ENCODE assay signal across 8 mouse cellular contexts in the genomic region with DNA sequence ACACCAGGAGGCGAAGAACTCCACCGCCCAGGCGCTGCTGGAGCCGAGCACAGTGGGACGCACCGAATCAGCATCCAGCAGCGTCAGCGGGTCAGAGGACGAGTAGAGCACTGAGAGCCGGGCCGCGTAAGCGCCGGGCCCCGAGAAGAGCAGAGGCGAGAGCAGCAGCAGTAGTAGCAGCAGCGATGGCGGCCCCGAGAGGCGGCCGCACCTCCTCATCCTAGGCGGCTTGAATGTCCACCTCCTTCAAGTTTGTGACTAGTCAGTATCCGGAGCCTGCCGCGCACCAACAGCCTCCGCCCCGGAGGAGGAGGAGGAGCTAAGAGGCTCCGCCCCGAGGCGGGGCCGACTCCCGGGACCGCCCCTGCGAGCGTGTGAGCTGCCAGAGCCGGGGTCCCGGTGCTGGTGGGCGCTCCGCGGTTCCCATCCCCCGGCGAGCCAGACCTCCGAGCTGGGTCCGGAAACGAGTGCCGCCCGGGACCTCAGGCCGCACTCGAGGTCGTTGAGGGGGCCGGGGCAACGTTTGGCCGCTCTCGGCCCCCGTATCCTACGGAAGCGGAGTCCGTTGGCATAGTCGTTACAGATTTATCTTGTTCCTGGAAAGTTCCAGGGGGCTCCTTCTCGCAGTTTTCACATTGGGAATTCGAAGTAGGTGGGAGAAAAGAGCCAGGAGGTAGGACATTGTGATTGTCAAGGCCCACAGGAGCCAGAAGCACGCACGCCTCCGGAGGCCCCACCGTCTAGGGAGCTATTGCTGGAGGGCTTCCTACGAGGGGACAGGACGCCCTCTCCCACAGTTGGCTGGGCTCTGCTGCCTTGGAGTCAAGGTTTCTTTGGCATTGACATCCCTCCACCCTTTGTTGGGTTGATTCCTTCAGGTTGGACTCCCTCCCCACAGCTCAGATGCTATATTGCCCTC. TPM values are rescaled to one million over a fixed set of nuclear protein-coding genes. Genes with fewer than 3 reads are reported as not detected.
DNase-seq lines count a peak whose midpoint lies in the region; ATAC-seq lines count a peak whose summit lies in the region.

A gene (minus strand): TSS at position 309 of the 919 bp plus-strand sequence.

- DNase-seq in adrenal gland, adult (ENCODE audit: inconsistent age in 2 of 2, low spot score in 1 of 2), result peak; percentile 91 to 97
- DNase-seq in embryo, embryonic 10.5 days (ENCODE audit: low spot score), result peak; percentile 94
- peak; percentile 83 for DNase-seq in gastrocnemius, postnatal 25 days
- peak; percentile 97 for DNase-seq in intestine, embryonic 14.5 days (ENCODE audit: low spot score)
- DNase-seq in left cerebral cortex, postnatal 14 days (ENCODE audit: low spot score in 2 of 2), result peak; percentile 78 to 81
- DNase-seq in mesoderm, embryonic 11.5 days (ENCODE audit: low read depth, low spot score), result peak; percentile 92
- peak; percentile 69 to 75 for DNase-seq in right cerebral cortex, postnatal 36 days (ENCODE audit: low spot score in 2 of 2)
- peak; percentile 91 for DNase-seq in yolk sac, embryonic 10.5 days (ENCODE audit: low spot score)

- H3K9ac ChIP-seq in intestine, embryonic 14.5 days (ENCODE audit: low read length), result peak within 1 kb of the TSS; percentile 67

- no peaks in the 10 kb centered on the region for H3K27me3 ChIP-seq in intestine, embryonic 14.5 days (replicated peaks; ENCODE audit: control insufficient read depth, insufficient read depth, low read length)

- ATAC-seq in intestine, embryonic 14.5 days (replicated peaks; ENCODE audit: low FRiP score, low TSS enrichment, low read depth), result peak; percentile 90

- no peaks in the 10 kb centered on the region for H3K36me3 ChIP-seq in intestine, embryonic 14.5 days (ENCODE audit: control insufficient read depth, insufficient read depth, low read length)

- peak within 1 kb of the TSS; percentile 95 for H3K4me3 ChIP-seq in intestine, embryonic 14.5 days (ENCODE audit: low read depth, low read length)

- peaks cover 26% of the 10 kb centered on the region for H3K4me1 ChIP-seq in intestine, embryonic 14.5 days (replicated peaks; ENCODE audit: control insufficient read depth, insufficient read depth, low read length)

- no peaks in the 10 kb centered on the region for H3K9me3 ChIP-seq in intestine, embryonic 14.5 days (ENCODE audit: control insufficient read depth, low read length)

- H3K27ac ChIP-seq in intestine, embryonic 14.5 days (ENCODE audit: low read depth), result peak within 1 kb of the TSS; percentile 52; the same call in 1 of the 2 replicates

- 1% methylated on average over 64 of the region's 67 CpGs for WGBS in intestine, embryonic 14.5 days

- peak within 1 kb of the TSS; percentile 83 for H3K4me2 ChIP-seq in intestine, embryonic 14.5 days (ENCODE audit: low read length)

- intact Hi-C loops in left cerebral cortex, postnatal 14 days (cut with DNase I), result no loop called here

RNA-seq across cellular contexts. Expression of the gene that starts here (rescaled TPM):
- 10 to 100 TPM; 16.0 to 36.4 TPM for total RNA-seq in gastrocnemius, postnatal 25 days (2021)
- polyA plus RNA-seq in intestine, embryonic 14.5 days (2014; fragmentation: Nextera tagmentation; extraction: Ambion mirVana), result 15.8 and 16.0 TPM in 2 replicates
- 10 to 100 TPM; 27.1 to 34.2 TPM for total RNA-seq in left cerebral cortex, postnatal 14 days (2021)

Comparison
In these comparisons a context has a peak if more than half of its experiments do, and no peak if none do; other contexts are left out.
1. Peak in every context shown above with its lines: DNase-seq, ATAC-seq, H3K4me3 ChIP-seq and H3K27ac ChIP-seq.